Mouse (Mus musculus) kidney, embryonic 14.5 days (tissue): ENCODE results near the gene Mmgt2. TPM values are rescaled to one million over a fixed set of nuclear protein-coding genes. Genes with fewer than 3 reads are reported as not detected.
"Not testable (repeated sequence)": the region's sequence is repeated elsewhere in the genome, so short reads cannot be mapped to it uniquely, and the experiment has no call there.

ENCODE experiments used
- ATAC-seq: fragments of 200-750 bp; cut with Nextera tagmentation; 2 replicates; pipeline ENCODE4 v1.8.0; 2017; ENCODE audit warnings: moderate number of reproducible peaks, mild to moderate bottlenecking, moderate TSS enrichment, moderate library complexity; ENCODE audit not compliant: low FRiP score, low TSS enrichment
- H3K27ac ChIP-seq: fragments of 300-500 bp; sonication (generic); 2 replicates; pipeline ENCODE4 v1.5.1; 2014; ENCODE audit warnings: low read depth, mild to moderate bottlenecking, low read length, moderate library complexity, mixed read lengths
- H3K27me3 ChIP-seq: fragments of 300-500 bp; sonication (generic); 2 replicates; pipeline ENCODE4 v1.6.1; 2014; ENCODE audit warnings: mild to moderate bottlenecking, low read length; ENCODE audit not compliant: control insufficient read depth, insufficient read depth
- H3K36me3 ChIP-seq: fragments of 300-500 bp; sonication (generic); 2 replicates; pipeline ENCODE4 v1.6.1; 2014; ENCODE audit warnings: low read length, mixed read lengths; ENCODE audit not compliant: control insufficient read depth, insufficient read depth
- H3K4me1 ChIP-seq: fragments of 300-500 bp; sonication (generic); 2 replicates; pipeline ENCODE4 v1.6.1; 2014; ENCODE audit warnings: low read length, mixed read lengths; ENCODE audit not compliant: control insufficient read depth, insufficient read depth
- H3K4me2 ChIP-seq: fragments of 300-500 bp; sonication (generic); replicated peaks from 2 replicates; pipeline ENCODE4 v1.6.1; 2014; ENCODE audit warnings: low read depth, mild to moderate bottlenecking, low read length
- H3K4me3 ChIP-seq: fragments of 300-500 bp; sonication (generic); 2 replicates; pipeline ENCODE4 v1.5.1; 2014; ENCODE audit warnings: mild to moderate bottlenecking, low read length
- H3K9ac ChIP-seq: fragments of 300-500 bp; sonication (generic); 2 replicates; pipeline ENCODE4 v1.6.1; 2014; ENCODE audit warnings: low read depth, mild to moderate bottlenecking, low read length, moderate library complexity
- H3K9me3 ChIP-seq: fragments of 300-500 bp; sonication (generic); 2 replicates; pipeline ENCODE4 v1.6.1; 2016; ENCODE audit warnings: low read length; ENCODE audit not compliant: control insufficient read depth
- WGBS: fragments of 180-500 bp; shearing (Covaris S2); extraction: QIAGEN DNeasy Blood & Tissue Kit; methylation state at CpG from one replicate; pipeline ENCODE4 v1.1.7; 2014; 5-methylcytosine and 5-hydroxymethylcytosine counted together
- polyA plus RNA-seq: library from polyadenylated mRNA; unstranded; fragments of >200 nt; fragmentation: Nextera tagmentation; extraction: Ambion mirVana; gene quantifications from 2 replicates; pipeline ENCODE4 v1.2.1, GENCODE M21; 2014

The Mmgt2 gene
- polyA plus RNA-seq, 1 experiment from 2014 or later: 63.8 TPM

DNA sequence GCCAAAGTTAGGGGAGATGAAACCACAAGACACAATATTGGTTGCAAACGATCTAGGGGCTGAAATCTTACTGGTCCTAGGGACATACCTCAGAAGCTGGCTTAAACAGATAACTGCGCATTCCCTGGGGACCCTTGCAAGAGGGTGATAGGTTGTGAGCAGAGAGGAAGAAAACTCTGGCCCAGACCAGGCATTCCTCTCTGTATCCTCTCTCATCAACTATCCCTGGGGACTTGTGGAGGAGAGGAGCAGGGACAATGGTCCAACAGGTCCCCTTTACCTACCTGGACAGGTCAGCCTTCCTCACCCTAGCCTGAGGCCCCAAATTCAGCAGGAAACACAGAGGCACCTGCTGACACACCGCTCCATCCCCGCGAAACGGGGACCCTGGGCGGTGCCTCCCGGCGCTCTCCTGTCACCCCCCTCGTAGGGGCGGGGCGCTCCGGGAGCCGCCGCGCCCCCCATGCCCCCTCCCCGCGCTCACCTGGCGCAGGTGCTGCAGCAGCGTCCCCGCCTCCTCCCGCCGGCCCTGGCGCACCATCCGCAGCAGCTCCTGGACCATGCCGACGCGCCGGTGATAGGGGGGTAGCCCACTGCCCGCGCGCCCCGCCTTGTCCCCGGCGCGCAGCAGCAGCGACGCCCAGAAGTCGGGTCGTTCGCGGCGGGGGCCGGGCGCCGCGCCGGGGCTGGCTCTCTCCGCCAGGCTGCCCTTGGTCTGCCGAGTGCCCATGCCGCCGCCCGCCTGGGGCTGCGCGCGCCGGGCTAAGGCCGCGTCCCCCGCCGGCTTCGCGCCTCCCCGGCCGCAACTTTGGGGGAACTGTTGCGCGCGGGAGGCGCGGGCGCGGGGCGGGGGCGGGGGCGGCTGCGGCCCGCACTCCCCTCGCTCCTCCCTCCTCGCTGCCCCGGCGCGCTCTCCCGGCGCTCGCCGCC lies 538 bp upstream of the Mmgt2 start, which contains the start of gene Lrrc75a:
Gene Lrrc75a (minus strand): TSS at position 863 of the 930 bp plus-strand sequence.
- peak within 1 kb of the TSS; percentile 87 for H3K27ac ChIP-seq

DNA sequence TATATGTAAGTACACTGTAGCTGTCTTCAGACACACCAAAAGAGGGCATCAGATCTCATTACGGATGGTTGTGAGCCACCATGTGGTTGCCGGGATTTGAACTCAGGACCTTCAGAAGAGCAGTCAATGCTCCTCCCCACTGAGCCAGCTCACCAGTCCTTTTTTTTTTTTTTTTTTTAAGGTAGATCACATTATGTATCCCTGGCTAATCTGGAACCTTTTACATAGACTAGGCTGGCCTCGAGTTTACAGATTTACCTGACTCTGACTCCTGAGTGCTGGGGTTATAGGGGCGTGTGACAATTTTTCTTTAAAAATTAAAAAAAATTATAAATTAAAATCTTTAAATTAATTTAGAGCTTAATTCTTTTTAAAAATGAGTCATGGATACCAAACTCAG lies 1.3 kb downstream of the Mmgt2 start:
- not testable (repeated sequence) for H3K9ac ChIP-seq
- WGBS: 80% methylated on average over 4 of the region's 4 CpGs

More for the DNA sequence above, 538 bp upstream of the Mmgt2 start, which contains the start of gene Lrrc75a:
- peaks cover 40% of the 10 kb centered on the region for H3K4me1 ChIP-seq
- H3K9ac ChIP-seq: peak within 1 kb of the TSS; percentile 72
- H3K36me3 ChIP-seq: peaks cover 11% of the 10 kb centered on the region; the same call in 1 of the 2 replicates
- H3K4me3 ChIP-seq: peak within 1 kb of the TSS; percentile 75
- H3K27me3 ChIP-seq: no peaks in the 10 kb centered on the region
- H3K9me3 ChIP-seq: no peaks in the 10 kb centered on the region
- H3K4me2 ChIP-seq: peak within 1 kb of the TSS; percentile 92
- WGBS: under 1% methylated on average over 60 of the region's 86 CpGs
- peak; percentile 51 for ATAC-seq

GRCm38 (mm10) chr11:62651563-62651962 lies 3.1 kb downstream of the Mmgt2 start:
- peaks cover 14% of the 10 kb centered on the region for H3K4me1 ChIP-seq
- 89% methylated on average over 3 of the region's 3 CpGs for WGBS

More for the DNA sequence above, 1.3 kb downstream of the Mmgt2 start:
- not testable (repeated sequence) for ATAC-seq, H3K9me3 ChIP-seq, H3K27me3 ChIP-seq, H3K27ac ChIP-seq
- Histone ChIP-seq H3K4me2 (peak overlapping the region; percentile 92; the same call in 1 of the 2 replicates), H3K4me1 (peaks cover 31% of the 10 kb centered on the region), H3K36me3 (peaks cover 13% of the 10 kb centered on the region; the same call in 1 of the 2 replicates), H3K4me3 (peak overlapping the region; percentile 75; the same call in 1 of the 2 replicates)

GRCm38 (mm10) chr11:62652080-62652479 lies 3.6 kb downstream of the Mmgt2 start:
- Histone ChIP-seq H3K4me1 (peaks cover 8% of the 10 kb centered on the region; the same call in 1 of the 2 replicates), H3K9ac (no peak overlapping the region), H3K27me3 (no peaks in the 10 kb centered on the region), H3K4me3 (no peak overlapping the region), H3K9me3 (no peaks in the 10 kb centered on the region), H3K36me3 (peaks cover 13% of the 10 kb centered on the region; the same call in 1 of the 2 replicates), H3K4me2 (no peak overlapping the region), H3K27ac (no peak overlapping the region)
- WGBS: 87% methylated on average over 3 of the region's 3 CpGs
- ATAC-seq: no peak

More at GRCm38 (mm10) chr11:62651563-62651962, 3.1 kb downstream of the Mmgt2 start:
- ATAC-seq: no peak
- Histone ChIP-seq H3K4me2 (no peak overlapping the region), H3K27me3 (no peaks in the 10 kb centered on the region), H3K9me3 (no peaks in the 10 kb centered on the region), H3K9ac (no peak overlapping the region), H3K4me3 (no peak overlapping the region), H3K27ac (no peak overlapping the region), H3K36me3 (peaks cover 13% of the 10 kb centered on the region; the same call in 1 of the 2 replicates)

DNA sequence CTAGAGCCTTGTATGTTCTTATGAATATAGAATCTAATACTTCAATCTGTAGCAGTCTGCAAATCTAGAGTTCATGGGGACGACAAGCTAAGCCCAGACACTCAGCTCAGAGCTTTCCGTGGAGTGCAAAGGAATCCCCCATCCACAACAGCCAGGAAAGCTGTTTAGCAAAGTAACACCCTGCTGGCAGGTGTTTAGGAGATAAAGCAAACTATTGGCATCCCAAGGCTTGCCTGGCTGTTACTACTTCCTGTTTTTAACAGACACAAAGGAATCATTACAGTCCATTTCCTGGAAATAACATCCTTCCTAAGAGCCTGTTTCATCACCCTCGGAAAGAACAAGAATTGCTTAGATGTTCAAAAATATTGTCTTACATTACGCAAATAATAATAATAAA lies 12.4 kb downstream of the Mmgt2 start:
- H3K9ac ChIP-seq: no peak overlapping the region
- no peak for ATAC-seq
- H3K4me2 ChIP-seq: no peak overlapping the region
- no peak overlapping the region for H3K27ac ChIP-seq
- H3K27me3 ChIP-seq: no peaks in the 10 kb centered on the region
- peaks cover 16% of the 10 kb centered on the region for H3K36me3 ChIP-seq
- no peaks in the 10 kb centered on the region for H3K9me3 ChIP-seq
- H3K4me3 ChIP-seq: no peak overlapping the region
- WGBS: 59% methylated on average over 4 of the region's 4 CpGs
- no peaks in the 10 kb centered on the region for H3K4me1 ChIP-seq

DNA sequence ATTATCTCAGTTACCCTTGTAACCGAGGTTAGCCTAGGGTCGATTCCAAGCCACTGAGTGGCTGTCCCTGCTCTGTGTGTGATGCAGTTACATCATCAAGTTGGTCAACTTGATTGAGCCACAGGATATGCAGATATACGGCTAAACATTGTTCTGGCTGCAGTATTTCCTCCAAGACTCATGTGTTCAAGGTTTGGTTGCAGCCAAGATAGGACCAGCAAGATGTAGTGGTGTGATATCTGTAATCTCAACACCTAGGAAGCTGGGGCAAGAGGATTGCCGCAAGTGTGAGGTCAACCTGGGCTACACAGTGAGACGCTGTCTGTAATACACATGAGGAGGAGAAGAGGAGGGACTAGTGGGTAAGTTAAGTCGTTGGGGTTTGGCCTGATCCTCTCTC lies 15.8 kb downstream of the Mmgt2 start:
- Histone ChIP-seq H3K36me3 (peaks cover 21% of the 10 kb centered on the region), H3K4me2 (no peak overlapping the region), H3K4me3 (no peak overlapping the region), H3K4me1 (no peaks in the 10 kb centered on the region), H3K9me3 (no peaks in the 10 kb centered on the region), H3K27me3 (no peaks in the 10 kb centered on the region), H3K9ac (no peak overlapping the region), H3K27ac (no peak overlapping the region)
- ATAC-seq: no peak
- WGBS: 84% methylated on average over 6 of the region's 6 CpGs

DNA sequence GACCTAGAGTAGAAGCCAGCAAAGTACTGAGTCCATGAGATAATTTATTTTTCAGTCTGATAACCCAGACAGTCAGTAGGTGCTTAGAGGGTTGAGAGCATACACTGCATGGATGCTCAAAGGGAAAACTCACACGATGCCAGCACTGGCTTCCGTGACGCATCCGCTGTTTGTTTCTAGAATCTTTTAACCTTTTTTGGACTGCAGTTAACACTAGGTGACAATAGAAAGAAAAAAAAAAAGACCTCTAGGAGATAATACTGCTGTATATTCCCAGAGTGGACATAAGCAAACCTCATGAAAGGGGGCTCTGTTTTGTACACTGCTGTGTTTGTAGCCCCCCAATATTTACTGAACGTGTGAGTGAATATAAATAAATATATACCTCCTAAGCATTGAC lies 20.5 kb downstream of the Mmgt2 start:
- no peak for ATAC-seq
- H3K9me3 ChIP-seq: no peaks in the 10 kb centered on the region
- no peak overlapping the region for H3K9ac ChIP-seq
- H3K4me1 ChIP-seq: no peaks in the 10 kb centered on the region
- no peaks in the 10 kb centered on the region for H3K27me3 ChIP-seq
- peaks cover 18% of the 10 kb centered on the region for H3K36me3 ChIP-seq
- WGBS: 95% methylated on average over 5 of the region's 5 CpGs
- H3K27ac ChIP-seq: no peak overlapping the region
- no peak overlapping the region for H3K4me2 ChIP-seq
- no peak overlapping the region for H3K4me3 ChIP-seq

- Histone ChIP-seq H3K9me3 (no peaks in the 10 kb centered on the region), H3K27ac (no peak overlapping the region), H3K4me3 (no peak overlapping the region), H3K9ac (no peak overlapping the region), H3K36me3 (peaks cover 17% of the 10 kb centered on the region), H3K4me1 (no peaks in the 10 kb centered on the region), H3K27me3 (no peaks in the 10 kb centered on the region), H3K4me2 (no peak overlapping the region)
- WGBS: 74% methylated on average over 12 of the region's 12 CpGs
- ATAC-seq: no peak
Measured at GRCm38 (mm10) chr11:62669471-62669870, 21.0 kb downstream of the Mmgt2 start.

GRCm38 (mm10) chr11:62670006-62670405 lies 21.5 kb downstream of the Mmgt2 start:
- no peak for ATAC-seq
- Histone ChIP-seq H3K4me2 (no peak overlapping the region), H3K36me3 (peaks cover 12% of the 10 kb centered on the region), H3K4me3 (no peak overlapping the region), H3K4me1 (no peaks in the 10 kb centered on the region), H3K27ac (no peak overlapping the region), H3K9ac (no peak overlapping the region), H3K9me3 (no peaks in the 10 kb centered on the region), H3K27me3 (no peaks in the 10 kb centered on the region)
- 85% methylated on average over 6 of the region's 6 CpGs for WGBS
